In the genomic region with DNA sequence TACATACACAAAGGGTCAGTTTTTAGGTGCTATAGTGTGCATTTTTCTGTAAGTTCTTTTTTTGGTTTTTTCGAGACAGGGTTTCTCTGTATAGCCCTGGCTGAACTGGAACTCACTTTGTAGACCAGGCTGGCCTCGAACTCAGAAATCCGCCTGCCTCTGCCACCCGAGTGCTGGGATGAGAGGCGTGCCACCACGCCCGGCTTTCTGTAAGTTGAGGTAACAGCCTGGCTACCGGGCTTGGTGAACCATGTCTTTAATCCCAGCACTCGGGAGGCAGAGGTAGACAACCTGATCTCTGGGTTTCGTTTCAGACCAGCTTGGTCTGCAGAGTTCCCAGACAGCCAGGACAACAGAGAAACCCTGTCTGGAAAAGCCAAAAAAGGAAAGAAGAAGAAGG, we compare ENCODE assay signal across 8 mouse cellular contexts. TPM values are rescaled to one million over a fixed set of nuclear protein-coding genes. Genes with fewer than 3 reads are reported as not detected.
DNase-seq lines count a peak whose midpoint lies in the region; ATAC-seq lines count a peak whose summit lies in the region.
"Not testable (repeated sequence)": the region's sequence is repeated elsewhere in the genome, so short reads cannot be mapped to it uniquely, and the experiment has no call there.

No protein-coding gene starts in this region.

- peak overlapping the region; percentile 37 for H3K9ac ChIP-seq in heart, embryonic 13.5 days
- H3K9ac ChIP-seq in intestine, embryonic 14.5 days (ENCODE audit: low read length) = peak overlapping the region; percentile 90; the same call in 1 of the 2 replicates
- not testable (repeated sequence) for H3K9ac ChIP-seq in limb, embryonic 12.5 days (replicated peaks); lung, embryonic 15.5 days; neural tube, embryonic 15.5 days (replicated peaks)

- WGBS in forebrain, embryonic 10.5 days = 85% methylated on average over 10 of the region's 10 CpGs
- 69% methylated on average over 10 of the region's 10 CpGs for WGBS in heart, embryonic 13.5 days
- WGBS in intestine, embryonic 14.5 days = 71% methylated on average over 10 of the region's 10 CpGs
- WGBS in limb, embryonic 12.5 days = 79% methylated on average over 10 of the region's 10 CpGs
- WGBS in lung, embryonic 15.5 days = 78% methylated on average over 10 of the region's 10 CpGs
- WGBS in neural tube, embryonic 15.5 days = 88% methylated on average over 10 of the region's 10 CpGs

- H3K4me3 ChIP-seq in forebrain, embryonic 10.5 days = peak overlapping the region; percentile 97; the same call in 1 of the 2 replicates
- peak overlapping the region; percentile 99 for H3K4me3 ChIP-seq in heart, embryonic 13.5 days
- peak overlapping the region; percentile 73; the same call in 1 of the 2 replicates for H3K4me3 ChIP-seq in intestine, embryonic 14.5 days (ENCODE audit: low read depth, low read length)
- not testable (repeated sequence) for H3K4me3 ChIP-seq in limb, embryonic 12.5 days (replicated peaks); neural tube, embryonic 15.5 days (replicated peaks)
- H3K4me3 ChIP-seq in lung, embryonic 15.5 days = peak overlapping the region; percentile 98; the same call in 1 of the 2 replicates

- peaks cover 32% of the 10 kb centered on the region for H3K4me1 ChIP-seq in forebrain, embryonic 10.5 days
- peaks cover 48% of the 10 kb centered on the region for H3K4me1 ChIP-seq in heart, embryonic 13.5 days
- H3K4me1 ChIP-seq in intestine, embryonic 14.5 days (replicated peaks; ENCODE audit: control insufficient read depth, insufficient read depth, low read length); limb, embryonic 12.5 days (replicated peaks): not testable (repeated sequence)
- peaks cover 15% of the 10 kb centered on the region for H3K4me1 ChIP-seq in lung, embryonic 15.5 days
- peaks cover 18% of the 10 kb centered on the region for H3K4me1 ChIP-seq in neural tube, embryonic 15.5 days

- H3K36me3 ChIP-seq in forebrain, embryonic 10.5 days (replicated peaks); heart, embryonic 13.5 days; intestine, embryonic 14.5 days (ENCODE audit: control insufficient read depth, insufficient read depth, low read length); limb, embryonic 12.5 days; lung, embryonic 15.5 days; neural tube, embryonic 15.5 days: not testable (repeated sequence)

- H3K9me3 ChIP-seq in forebrain, embryonic 10.5 days; heart, embryonic 13.5 days; intestine, embryonic 14.5 days (ENCODE audit: control insufficient read depth, low read length); limb, embryonic 12.5 days; lung, embryonic 15.5 days; neural tube, embryonic 15.5 days (replicated peaks): not testable (repeated sequence)

- peak; percentile 45 for DNase-seq in 3134 (ENCODE audit: extremely low read depth, insufficient read length, low spot score)
- peak; percentile 41 for DNase-seq in cerebellum, adult 11-12 months
- not testable (repeated sequence) for DNase-seq in forebrain, embryonic 10.5 days (ENCODE audit: extremely low spot score, low spot score); intestine, embryonic 14.5 days (ENCODE audit: low spot score)

- peak overlapping the region; percentile 100; the same call in 1 of the 2 replicates for H3K27ac ChIP-seq in forebrain, embryonic 10.5 days
- H3K27ac ChIP-seq in heart, embryonic 13.5 days (replicated peaks) = peak overlapping the region; percentile 100
- H3K27ac ChIP-seq in intestine, embryonic 14.5 days (ENCODE audit: low read depth) = peak overlapping the region; percentile 99; the same call in 1 of the 2 replicates
- H3K27ac ChIP-seq in limb, embryonic 12.5 days; neural tube, embryonic 15.5 days (replicated peaks): not testable (repeated sequence)
- peak overlapping the region; percentile 100; the same call in 1 of the 2 replicates for H3K27ac ChIP-seq in lung, embryonic 15.5 days

- H3K27me3 ChIP-seq in forebrain, embryonic 10.5 days (ENCODE audit: poor library complexity, severe bottlenecking); heart, embryonic 13.5 days (replicated peaks); intestine, embryonic 14.5 days (replicated peaks; ENCODE audit: control insufficient read depth, insufficient read depth, low read length); limb, embryonic 12.5 days; lung, embryonic 15.5 days; neural tube, embryonic 15.5 days (replicated peaks): not testable (repeated sequence)

- H3K4me2 ChIP-seq in heart, embryonic 13.5 days = peak overlapping the region; percentile 87
- H3K4me2 ChIP-seq in intestine, embryonic 14.5 days (ENCODE audit: low read length) = peak overlapping the region; percentile 53
- H3K4me2 ChIP-seq in limb, embryonic 12.5 days = peak overlapping the region; percentile 70
- H3K4me2 ChIP-seq in lung, embryonic 15.5 days = peak overlapping the region; percentile 51
- peak overlapping the region; percentile 69; the same call in 1 of the 2 replicates for H3K4me2 ChIP-seq in neural tube, embryonic 15.5 days

- not testable (repeated sequence) for ATAC-seq in heart, embryonic 13.5 days (ENCODE audit: extremely low read depth, insufficient number of reproducible peaks, low FRiP score, low TSS enrichment); intestine, embryonic 14.5 days (replicated peaks; ENCODE audit: low FRiP score, low TSS enrichment, low read depth); limb, embryonic 12.5 days (ENCODE audit: insufficient number of reproducible peaks, insufficient read depth, low FRiP score, low TSS enrichment, low read depth); lung, embryonic 15.5 days (ENCODE audit: borderline replicate concordance, extremely low read depth, low FRiP score, low TSS enrichment); neural tube, embryonic 15.5 days (ENCODE audit: low FRiP score)

RNA-seq across cellular contexts. Expression of gene Strn3, which starts 1.2 kb away (rescaled TPM):
- polyA plus RNA-seq in forebrain, embryonic 10.5 days (2016; fragmentation: Nextera tagmentation; extraction: Ambion mirVana) = 40.8 and 41.0 TPM in 2 replicates
- 37.3 and 40.0 TPM in 2 replicates for polyA plus RNA-seq in heart, embryonic 13.5 days (2015; fragmentation: Nextera tagmentation; extraction: Ambion mirVana)
- polyA plus RNA-seq in intestine, embryonic 14.5 days (2014; fragmentation: Nextera tagmentation; extraction: Ambion mirVana) = 48.6 and 50.6 TPM in 2 replicates
- polyA plus RNA-seq in limb, embryonic 12.5 days (2016; fragmentation: Nextera tagmentation; extraction: Ambion mirVana) = 62.5 and 63.7 TPM in 2 replicates
- polyA plus RNA-seq in lung, embryonic 15.5 days (2015; fragmentation: Nextera tagmentation; extraction: Ambion mirVana) = 40.7 and 43.5 TPM in 2 replicates
- polyA plus RNA-seq in neural tube, embryonic 15.5 days (2015; fragmentation: Nextera tagmentation; extraction: Ambion mirVana) = 34.4 and 34.7 TPM in 2 replicates

RNA-seq across cellular contexts. Expression of gene Ap4s1, which starts 2.0 kb away (rescaled TPM):
- polyA plus RNA-seq in forebrain, embryonic 10.5 days (2016; fragmentation: Nextera tagmentation; extraction: Ambion mirVana) = 40.3 and 41.7 TPM in 2 replicates
- 27.6 and 35.2 TPM in 2 replicates for polyA plus RNA-seq in heart, embryonic 13.5 days (2015; fragmentation: Nextera tagmentation; extraction: Ambion mirVana)
- 29.5 and 31.5 TPM in 2 replicates for polyA plus RNA-seq in intestine, embryonic 14.5 days (2014; fragmentation: Nextera tagmentation; extraction: Ambion mirVana)
- 34.9 and 36.2 TPM in 2 replicates for polyA plus RNA-seq in limb, embryonic 12.5 days (2016; fragmentation: Nextera tagmentation; extraction: Ambion mirVana)
- polyA plus RNA-seq in lung, embryonic 15.5 days (2015; fragmentation: Nextera tagmentation; extraction: Ambion mirVana) = 34.8 and 39.1 TPM in 2 replicates
- 49.4 and 58.2 TPM in 2 replicates for polyA plus RNA-seq in neural tube, embryonic 15.5 days (2015; fragmentation: Nextera tagmentation; extraction: Ambion mirVana)
